Mouse (Mus musculus) adrenal gland, adult 2 months (tissue): ENCODE results near the gene Nckap5. TPM values are rescaled to one million over a fixed set of nuclear protein-coding genes. Genes with fewer than 3 reads are reported as not detected.

Experiments
- DNase-seq: peaks from one replicate; pipeline ENCODE4 v3.0.0; 2021
- polyA plus RNA-seq: library from polyadenylated mRNA; depleted of rRNA; stranded (reverse); fragments of >200 nt; gene quantifications from 2 replicates; pipeline ENCODE4 v1.2.3, GENCODE M21; 2012
- total RNA-seq, 2 experiments: library from RNA; stranded (reverse); gene quantifications; 2 replicates each; pipeline ENCODE4 v1.2.3; 2021

Gene Nckap5
- total and polyA plus RNA-seq, 3 experiments = 27.1 to 74.8 (median 49.0) TPM

DNA sequence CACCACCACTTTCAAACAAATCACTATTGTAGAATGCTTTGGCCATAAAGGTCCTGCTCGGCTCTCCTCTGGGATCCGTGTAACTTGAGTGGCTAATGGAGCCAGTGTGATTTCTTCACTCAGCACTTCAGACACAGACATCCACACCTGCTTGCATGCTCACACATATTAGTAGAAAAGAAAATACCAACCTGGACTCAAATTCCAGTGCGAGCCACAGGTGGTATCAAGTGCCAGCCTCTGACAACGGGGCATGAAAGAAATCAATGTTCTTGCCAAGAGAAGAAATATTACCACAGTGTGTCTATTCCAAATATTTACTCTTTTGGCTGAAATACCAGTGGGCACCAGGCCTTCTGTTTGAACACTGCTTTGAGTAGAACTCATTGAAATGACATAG is 208.6 kb downstream of the Nckap5 start:
- DNase-seq = no peak

- DNase-seq = no peak
Measured at GRCm38 (mm10) chr1:126617464-126618041, 213.0 kb downstream of the Nckap5 start.

GRCm38 (mm10) chr1:126616964-126617363 is 213.6 kb downstream of the Nckap5 start:
- DNase-seq = no peak

GRCm38 (mm10) chr1:126612916-126613315 is 217.7 kb downstream of the Nckap5 start:
- DNase-seq = no peak

- DNase-seq = no peak
Measured at GRCm38 (mm10) chr1:126608586-126608985, 222.0 kb downstream of the Nckap5 start.

- no peak for DNase-seq
Measured at GRCm38 (mm10) chr1:126606189-126607080, 224.2 kb downstream of the Nckap5 start.

GRCm38 (mm10) chr1:126604551-126604950 is 226.0 kb downstream of the Nckap5 start:
- DNase-seq = no peak

DNA sequence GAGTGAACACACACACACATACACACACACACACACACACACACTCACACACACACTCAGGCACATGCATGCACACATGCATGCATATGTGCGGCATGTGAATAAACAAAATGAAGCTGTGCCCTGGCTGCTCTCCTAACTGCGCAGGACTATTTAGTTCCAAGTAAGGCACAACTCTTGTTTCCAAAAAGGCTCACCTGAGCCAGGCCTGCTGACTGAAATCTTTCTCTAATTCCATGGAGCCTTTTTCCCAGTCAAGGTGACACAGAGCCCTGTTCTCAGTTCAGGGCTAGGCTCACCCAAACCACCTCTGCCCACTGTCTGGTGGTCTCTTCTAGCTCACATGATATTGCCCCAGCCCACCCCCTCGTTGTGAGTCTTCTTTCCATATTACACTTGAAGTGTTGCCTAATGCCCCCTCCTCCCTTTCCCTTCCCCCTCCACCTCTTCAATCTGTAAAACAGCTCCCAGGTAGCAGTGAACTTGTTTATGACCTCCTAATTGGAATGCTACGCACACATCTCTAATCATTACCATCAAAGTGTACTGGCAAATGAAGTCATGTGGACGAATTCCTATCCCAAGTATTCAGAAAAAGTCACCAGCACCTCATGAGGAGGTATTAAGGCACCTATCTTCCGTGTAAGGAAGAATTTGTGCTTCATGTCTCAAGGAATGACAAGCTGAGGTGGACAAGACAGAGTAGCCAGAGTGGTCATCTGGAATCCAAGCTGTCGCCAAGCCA is 226.7 kb downstream of the Nckap5 start:
- no peak for DNase-seq

GRCm38 (mm10) chr1:126600596-126600995 is 230.0 kb downstream of the Nckap5 start:
- peak; percentile 41 for DNase-seq

- peak; percentile 17 for DNase-seq
Measured at GRCm38 (mm10) chr1:126597376-126597775, 233.2 kb downstream of the Nckap5 start.

GRCm38 (mm10) chr1:126594796-126595195 is 235.8 kb downstream of the Nckap5 start:
- no peak for DNase-seq

DNA sequence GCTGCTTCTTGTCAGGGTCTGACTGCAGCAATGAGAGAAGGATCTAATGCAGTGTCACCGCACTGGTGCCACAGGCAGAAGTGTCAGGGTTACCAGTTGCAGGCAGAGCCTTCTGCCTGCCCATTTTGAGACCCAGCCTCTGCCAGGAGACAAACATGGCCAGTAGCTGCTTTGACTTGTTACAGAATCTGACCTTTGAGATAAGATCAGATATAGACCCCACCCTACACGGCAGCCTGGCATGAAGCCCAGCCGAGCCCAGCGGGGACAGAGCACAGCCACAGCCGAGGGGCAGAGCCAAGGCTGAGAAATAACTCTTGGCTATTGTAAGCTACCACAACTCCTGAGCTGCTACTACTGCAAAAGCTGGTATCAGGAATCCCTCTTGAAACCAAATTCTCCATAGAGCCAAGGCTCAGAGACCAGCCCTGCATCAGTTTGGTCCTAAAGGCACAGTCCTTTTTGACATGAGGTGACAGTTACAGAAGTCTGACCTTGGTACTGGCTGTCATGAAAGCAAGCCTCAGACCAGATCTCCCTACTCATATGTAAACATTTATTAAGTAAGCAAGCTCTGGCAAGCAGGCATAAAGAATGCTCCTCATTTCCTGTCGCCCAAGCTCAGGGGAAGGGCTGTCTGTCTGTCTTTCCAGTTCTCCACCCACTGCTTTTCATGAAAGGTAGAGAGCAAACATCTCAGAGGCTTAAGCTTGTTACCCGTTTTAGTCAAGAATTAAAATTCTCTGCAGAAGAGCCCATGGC is 237.4 kb downstream of the Nckap5 start:
- DNase-seq = peak; percentile 51

DNA sequence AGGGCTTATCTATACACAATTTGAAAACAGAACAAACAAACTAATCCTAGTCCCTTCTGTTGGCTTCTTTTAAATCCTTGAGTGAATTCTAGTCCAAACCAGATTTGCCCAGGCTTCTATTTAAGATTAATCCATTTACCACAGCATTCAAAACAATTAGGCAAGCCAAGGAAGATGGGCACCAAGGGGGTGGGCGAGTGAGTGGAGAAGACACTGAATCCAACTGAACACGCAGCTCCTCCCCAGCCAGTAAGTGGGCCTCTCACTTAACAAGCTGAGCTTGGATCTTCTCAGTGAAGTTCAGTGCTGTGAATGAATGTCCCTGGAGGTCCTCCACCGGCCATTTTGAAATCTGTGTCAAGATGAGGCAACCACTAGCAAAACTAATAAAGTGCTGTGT is 239.7 kb downstream of the Nckap5 start:
- no peak for DNase-seq

DNA sequence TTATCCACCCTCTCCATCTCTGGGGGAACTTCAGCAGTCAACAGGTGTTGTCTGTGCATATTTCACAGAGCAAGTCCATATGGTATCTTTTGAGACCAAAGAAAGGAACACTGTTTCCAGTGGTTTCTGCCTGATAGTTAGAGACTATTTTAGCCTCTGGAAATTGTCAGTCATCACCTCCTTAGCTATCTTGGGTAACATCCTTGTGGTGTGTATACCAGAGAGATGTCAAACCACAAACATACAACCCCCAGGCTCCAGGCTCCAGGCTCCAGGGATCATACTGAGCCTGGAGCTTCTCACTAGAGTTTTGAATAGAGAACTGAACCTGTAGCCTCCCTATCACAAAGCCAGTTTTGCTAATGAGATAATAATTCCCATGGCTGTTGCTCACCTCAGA is 252.4 kb downstream of the Nckap5 start:
- no peak for DNase-seq

DNA sequence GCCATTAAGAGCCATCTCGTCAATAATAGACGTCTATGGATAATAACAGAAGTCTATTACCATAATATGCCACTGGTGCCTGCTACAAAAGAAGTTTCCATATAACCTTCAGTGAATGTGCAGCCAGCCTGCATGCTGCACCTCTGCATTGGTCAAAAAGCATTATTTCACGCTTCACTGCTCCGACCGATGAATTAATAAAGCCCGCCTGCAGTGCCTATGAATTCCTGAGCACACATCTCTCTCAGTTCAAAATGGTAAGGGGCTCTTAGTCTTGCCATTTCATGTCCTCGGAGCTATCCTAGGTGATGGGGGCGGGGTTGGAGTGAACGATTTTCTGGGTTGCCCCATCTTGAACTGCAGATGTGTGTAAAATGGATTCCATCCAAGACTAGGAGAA is 256.3 kb downstream of the Nckap5 start:
- no peak for DNase-seq

- no peak for DNase-seq
Measured at GRCm38 (mm10) chr1:126573714-126574113, 256.9 kb downstream of the Nckap5 start.

DNA sequence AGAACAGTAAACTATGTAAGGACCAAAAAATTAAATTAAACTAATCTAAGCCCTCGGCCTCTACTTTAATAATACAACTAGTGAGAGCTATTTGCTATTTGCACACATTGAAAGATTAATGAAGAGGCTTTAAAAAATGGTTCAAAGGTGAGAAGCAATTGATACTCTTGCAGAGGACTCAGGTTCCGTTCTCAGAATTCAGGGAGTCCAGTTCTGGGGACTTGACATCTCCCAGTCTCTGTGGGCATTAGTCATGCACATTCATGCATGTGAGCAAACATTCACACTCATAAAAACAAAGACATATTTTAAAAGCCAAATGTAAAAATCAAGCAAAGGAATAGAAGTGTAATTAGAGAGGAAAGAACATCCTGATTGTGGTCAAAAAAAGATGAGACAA is 257.5 kb downstream of the Nckap5 start:
- DNase-seq = no peak

DNA sequence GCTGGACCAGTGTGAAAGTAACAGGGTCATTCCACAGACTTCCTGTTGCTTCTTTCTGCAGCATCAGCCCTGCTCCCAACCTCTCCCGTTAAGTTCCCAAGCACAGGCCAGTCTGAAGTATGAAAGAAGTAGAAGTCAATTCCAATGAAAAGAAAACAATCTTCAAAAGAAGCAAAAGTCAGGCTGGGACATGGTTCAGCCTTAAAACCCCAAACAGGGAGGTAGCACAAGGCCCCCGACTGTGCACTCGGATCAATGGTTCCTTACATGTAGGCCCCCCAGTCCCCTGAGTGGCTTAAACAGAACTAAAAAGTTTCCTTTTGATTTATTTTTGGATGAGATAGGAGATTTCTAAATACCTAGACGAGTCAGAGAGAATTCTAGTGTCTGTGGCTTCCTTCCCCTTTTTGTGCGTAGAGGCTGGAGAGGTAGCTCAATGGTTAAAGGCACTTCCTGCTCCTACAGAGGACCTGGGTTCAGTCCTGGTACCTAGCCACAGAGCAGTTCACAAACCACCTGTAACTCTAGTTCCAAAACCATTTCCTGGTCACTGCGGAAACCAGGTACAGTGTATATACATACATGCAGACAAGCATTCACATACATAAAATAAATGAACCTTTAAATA is 260.9 kb downstream of the Nckap5 start:
- peak; percentile 6 for DNase-seq

DNA sequence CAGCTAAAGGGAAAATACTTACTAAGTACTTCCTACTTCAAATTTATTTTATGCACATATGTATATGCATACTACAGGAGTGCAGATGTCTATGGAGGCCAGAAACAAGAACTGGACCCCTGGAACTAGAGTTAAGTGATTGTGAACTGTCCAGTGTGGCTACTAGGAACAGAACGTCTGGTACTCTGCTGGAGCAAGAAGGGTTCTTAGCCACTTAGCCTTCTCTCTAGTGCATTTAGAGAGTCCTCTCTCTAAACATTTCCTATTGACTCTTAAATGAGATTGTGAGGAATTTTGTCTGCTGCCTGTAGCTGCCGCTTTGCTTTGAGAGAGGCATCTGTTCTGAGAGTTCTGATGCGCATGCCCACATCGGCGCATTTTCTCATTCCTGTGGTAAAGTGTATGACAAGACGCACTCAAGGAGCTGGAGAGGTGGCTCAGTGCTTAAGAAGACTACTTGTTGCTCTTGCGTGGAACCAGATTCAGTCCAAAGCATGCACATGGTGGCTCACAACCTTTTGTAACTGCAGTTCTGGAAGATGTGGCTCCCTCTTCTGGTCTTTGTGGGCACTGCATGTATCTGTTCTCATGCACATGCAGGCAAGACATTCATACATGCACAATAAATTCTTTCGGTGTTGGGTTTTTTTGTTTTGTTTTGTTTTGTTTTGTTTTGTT is 261.9 kb downstream of the Nckap5 start:
- DNase-seq = peak; percentile 55

DNA sequence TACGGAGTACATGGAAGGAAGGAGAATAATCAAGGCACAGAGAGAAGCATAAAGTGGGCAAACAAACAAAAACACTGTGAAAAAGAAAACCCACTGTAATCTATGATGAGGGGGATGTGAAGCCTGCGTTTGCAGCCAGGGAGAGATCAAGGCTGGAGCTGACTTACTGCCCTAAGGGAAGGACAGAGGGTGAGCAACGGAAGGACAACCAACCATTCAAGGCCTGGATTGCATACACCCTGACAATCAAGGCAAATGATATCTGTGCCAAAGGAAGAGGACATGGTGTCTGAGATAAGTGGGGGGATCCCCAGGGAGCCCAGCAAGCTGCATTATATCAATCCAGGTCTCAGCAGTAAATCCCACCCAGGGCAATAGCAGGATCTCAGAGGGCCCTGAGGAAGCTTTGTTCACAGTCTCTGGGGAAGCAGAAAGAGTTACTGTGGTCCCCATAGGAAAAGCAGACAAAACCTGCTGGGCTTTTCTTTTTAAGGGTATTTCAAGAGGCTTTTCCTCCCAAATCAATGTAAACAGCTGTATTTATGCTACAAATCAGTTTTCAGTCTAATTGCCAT is 265.4 kb downstream of the Nckap5 start:
- peak; percentile 79 for DNase-seq

DNA sequence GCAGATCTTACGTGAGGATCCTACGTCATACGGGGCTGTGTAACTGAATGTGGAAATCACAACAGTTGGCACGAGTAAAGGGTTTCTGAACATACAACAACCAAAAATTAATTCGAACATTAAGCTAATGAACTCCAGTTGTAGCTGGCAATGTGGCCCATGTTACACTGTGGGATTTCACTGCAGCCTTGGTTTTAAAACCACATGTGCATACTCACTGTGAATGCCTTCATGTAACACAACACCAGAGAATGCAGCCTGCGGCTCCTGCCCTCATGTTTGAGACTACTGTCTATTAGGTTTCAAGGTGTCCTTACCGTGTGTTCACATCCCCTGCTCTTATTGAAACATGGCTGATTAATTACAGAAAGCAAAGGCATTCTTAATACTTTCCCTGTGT is 269.7 kb downstream of the Nckap5 start:
- DNase-seq = no peak
